ENCODE assay signal across 16 mouse cellular contexts in the genomic region with DNA sequence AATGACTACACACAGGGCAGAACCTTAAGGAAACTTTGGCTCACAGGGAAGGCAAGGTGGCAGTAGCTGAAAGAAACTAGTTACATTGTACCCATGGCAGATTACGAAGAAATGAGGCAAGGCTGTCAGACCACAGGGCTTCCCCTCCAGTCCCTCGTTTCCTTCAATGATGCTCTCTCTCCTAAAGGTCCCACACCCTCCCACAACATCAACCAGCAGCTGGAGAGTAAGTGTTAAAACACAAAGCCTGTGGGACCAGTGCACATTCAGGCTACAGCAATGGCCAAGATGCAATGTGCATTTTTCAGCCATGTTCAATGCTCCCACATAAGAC.
DNase-seq lines count a peak whose midpoint lies in the region; ATAC-seq lines count a peak whose summit lies in the region.
"Had no signal": no experiment of that assay in that cellular context is flagged by ENCODE, and none has a peak within 500 bp of the region (broad histone marks: within the 10 kb centered on the region; RNA-seq: fewer than 3 reads in every experiment).

No protein-coding gene starts in this region.

- H3K9ac ChIP-seq in kidney, embryonic 15.5 days = no peak overlapping the region
- H3K9ac ChIP-seq in lung, embryonic 15.5 days = no peak overlapping the region
- H3K9ac ChIP-seq: embryonic facial prominence, embryonic 13.5 days; forebrain, embryonic 12.5 days; heart, embryonic 13.5 days; hindbrain, embryonic 15.5 days had no signal

- H3K4me3 ChIP-seq in heart, embryonic 10.5 days = no peak overlapping the region
- H3K4me3 ChIP-seq in kidney, embryonic 15.5 days (replicated peaks) = no peak overlapping the region
- H3K4me3 ChIP-seq in lung, embryonic 15.5 days = no peak overlapping the region
- H3K4me3 ChIP-seq: embryonic facial prominence, embryonic 13.5 days; forebrain, embryonic 12.5 days; heart, embryonic 13.5 days; hindbrain, embryonic 15.5 days had no signal

- no peak overlapping the region for H3K4me2 ChIP-seq in kidney, embryonic 15.5 days
- H3K4me2 ChIP-seq in lung, embryonic 15.5 days = no peak overlapping the region
- H3K4me2 ChIP-seq: embryonic facial prominence, embryonic 13.5 days; forebrain, embryonic 12.5 days; heart, embryonic 13.5 days; hindbrain, embryonic 15.5 days had no signal

- ATAC-seq in kidney, embryonic 15.5 days (replicated peaks; ENCODE audit: low FRiP score) = no peak
- 0 out of 2 replicates have a peak, but pooled peaks have one; percentile 10 for ATAC-seq in lung, embryonic 15.5 days (ENCODE audit: borderline replicate concordance, extremely low read depth, low FRiP score, low TSS enrichment)
- ATAC-seq in granulocyte monocyte progenitor cell, adult 5-6 weeks (replicated peaks; ENCODE audit: poor library complexity, severe bottlenecking) = peak; percentile 28
- ATAC-seq: forebrain, embryonic 16.5 days had no signal

- no peaks in the 10 kb centered on the region for H3K9me3 ChIP-seq in heart, embryonic 10.5 days
- peaks cover 6% of the 10 kb centered on the region; the same call in 1 of the 2 replicates for H3K9me3 ChIP-seq in kidney, embryonic 15.5 days (replicated peaks)
- H3K9me3 ChIP-seq in lung, embryonic 15.5 days = 0 out of 2 replicates have a peak, but pooled peaks cover 3% of the 10 kb centered on the region
- H3K9me3 ChIP-seq: forebrain, embryonic 12.5 days; hindbrain, embryonic 15.5 days had no signal

- no peaks in the 10 kb centered on the region for H3K27me3 ChIP-seq in heart, embryonic 10.5 days (ENCODE audit: insufficient read depth, poor library complexity, severe bottlenecking)
- H3K27me3 ChIP-seq in kidney, embryonic 15.5 days = no peaks in the 10 kb centered on the region
- no peaks in the 10 kb centered on the region for H3K27me3 ChIP-seq in lung, embryonic 15.5 days
- H3K27me3 ChIP-seq: embryonic facial prominence, embryonic 13.5 days; forebrain, embryonic 12.5 days; heart, embryonic 13.5 days; hindbrain, embryonic 15.5 days had no signal

- no peaks in the 10 kb centered on the region for H3K36me3 ChIP-seq in heart, embryonic 10.5 days
- no peaks in the 10 kb centered on the region for H3K36me3 ChIP-seq in kidney, embryonic 15.5 days
- H3K36me3 ChIP-seq in lung, embryonic 15.5 days = no peaks in the 10 kb centered on the region
- H3K36me3 ChIP-seq: embryonic facial prominence, embryonic 13.5 days; forebrain, embryonic 12.5 days; heart, embryonic 13.5 days; hindbrain, embryonic 15.5 days had no signal

- DNase-seq in heart, adult 11 months = peak; percentile 90
- no peak for DNase-seq in heart, embryonic 10.5 days (ENCODE audit: low spot score)
- DNase-seq in kidney, postnatal 25 days = no peak
- DNase-seq in lung, postnatal 36 days = no peak
- no peak for DNase-seq in ovary, postnatal 36 days (ENCODE audit: low spot score)
- DNase-seq: cerebellum, adult 18-20 months; cerebellum, adult 9-11 months; cerebellum, postnatal 36 days had no signal

- H3K4me1 ChIP-seq in heart, embryonic 10.5 days = no peaks in the 10 kb centered on the region
- H3K4me1 ChIP-seq in kidney, embryonic 15.5 days = peaks cover 39% of the 10 kb centered on the region
- peaks cover 26% of the 10 kb centered on the region for H3K4me1 ChIP-seq in lung, embryonic 15.5 days
- H3K4me1 ChIP-seq: embryonic facial prominence, embryonic 13.5 days; forebrain, embryonic 12.5 days; hindbrain, embryonic 15.5 days had no signal

- 72% methylated on average over 2 of the region's 2 CpGs for whole genome bisulfite sequencing in heart, embryonic 10.5 days
- WGBS in kidney, embryonic 15.5 days = 49% methylated on average over 2 of the region's 2 CpGs
- WGBS in lung, embryonic 15.5 days = 67% methylated on average over 2 of the region's 2 CpGs

- H3K27ac ChIP-seq in heart, embryonic 10.5 days = no peak overlapping the region
- peak overlapping the region; percentile 15 for H3K27ac ChIP-seq in kidney, embryonic 15.5 days
- peak overlapping the region; percentile 66 for H3K27ac ChIP-seq in lung, embryonic 15.5 days
- H3K27ac ChIP-seq: embryonic facial prominence, embryonic 13.5 days; forebrain, embryonic 12.5 days; hindbrain, embryonic 15.5 days had no signal
